Mouse (Mus musculus): ENCODE results near the gene Slc6a21. TPM values are rescaled to one million over a fixed set of nuclear protein-coding genes. Genes with fewer than 3 reads are reported as not detected.

The Slc6a21 gene
- polyA plus RNA-seq, 1 experiment, result not detected

GRCm38 (mm10) chr7:45257063-45257840 is 20.1 kb upstream of the Slc6a21 start:
- Histone ChIP-seq H3K4me3 (no peak overlapping the region), H3K36me3 (ENCODE audit: control insufficient read depth, insufficient read depth) (no peaks in the 10 kb centered on the region), H3K27me3 (ENCODE audit: control insufficient read depth, insufficient read depth, insufficient read length) (peaks cover 59% of the 10 kb centered on the region), H3K79me2 (ENCODE audit: control insufficient read depth, insufficient read depth) (no peaks in the 10 kb centered on the region), H3K4me2 (ENCODE audit: low read depth) (no peak overlapping the region), H3ac (ENCODE audit: control insufficient read depth, insufficient read length) (no peak overlapping the region)
- TF ChIP-seq MYOD1 (IDR thresholded peaks at IDR 0.05; ENCODE audit: control insufficient read depth in 1 of 3, insufficient read length in 2 of 3, low read depth in 2 of 3), result no peak
- TF ChIP-seq SRF (IDR thresholded peaks at IDR 0.05; ENCODE audit: control insufficient read depth, insufficient read length, low read depth), result no peak
- TF ChIP-seq POLR2A (IDR thresholded peaks at IDR 0.05; ENCODE audit: insufficient read length, low read depth), result no peak
- TF ChIP-seq POLR2AphosphoS2 (IDR thresholded peaks at IDR 0.05; ENCODE audit: insufficient read length, low read depth), result no peak
- TF ChIP-seq MYOG (IDR thresholded peaks at IDR 0.05; ENCODE audit: control insufficient read depth in 1 of 3, insufficient read depth in 1 of 3, insufficient read length in 2 of 3, low read depth in 2 of 3), result no peak
- no peak for TF ChIP-seq TCF12 (IDR thresholded peaks at IDR 0.05; ENCODE audit: insufficient read depth, poor library complexity, severe bottlenecking)
- TF ChIP-seq TCF3 (IDR thresholded peaks at IDR 0.05; ENCODE audit: insufficient read length, low read depth), result no peak
- TF ChIP-seq CEBPB (IDR thresholded peaks at IDR 0.05; ENCODE audit: insufficient read depth, poor library complexity, severe bottlenecking), result no peak
- no peak for TF ChIP-seq USF1 (IDR thresholded peaks at IDR 0.05; ENCODE audit: low read depth)
- TF ChIP-seq MAX (IDR thresholded peaks at IDR 0.05; ENCODE audit: low read depth), result no peak
- TF ChIP-seq REST (IDR thresholded peaks at IDR 0.05; ENCODE audit: insufficient read depth, insufficient read length), result no peak
- no peak for TF ChIP-seq E2F4 (IDR thresholded peaks at IDR 0.05; ENCODE audit: insufficient read depth)

- H3K27me3 ChIP-seq (ENCODE audit: control insufficient read depth, insufficient read depth, insufficient read length), result peaks cover 73% of the 10 kb centered on the region
- H3K4me2 ChIP-seq (ENCODE audit: low read depth), result no peak overlapping the region
- no peaks in the 10 kb centered on the region for H3K79me2 ChIP-seq (ENCODE audit: control insufficient read depth, insufficient read depth)
- no peaks in the 10 kb centered on the region for H3K36me3 ChIP-seq (ENCODE audit: control insufficient read depth, insufficient read depth)
- TF ChIP-seq POLR2AphosphoS2 (IDR thresholded peaks at IDR 0.05; ENCODE audit: insufficient read length, low read depth) (no peak), POLR2A (IDR thresholded peaks at IDR 0.05; ENCODE audit: insufficient read length, low read depth) (no peak), MYOD1 (IDR thresholded peaks at IDR 0.05; ENCODE audit: control insufficient read depth in 1 of 3, insufficient read length in 2 of 3, low read depth in 2 of 3) (no peak), MYOG (IDR thresholded peaks at IDR 0.05; ENCODE audit: control insufficient read depth in 1 of 3, insufficient read depth in 1 of 3, insufficient read length in 2 of 3, low read depth in 2 of 3) (no peak), SRF (IDR thresholded peaks at IDR 0.05; ENCODE audit: control insufficient read depth, insufficient read length, low read depth) (no peak), MAX (IDR thresholded peaks at IDR 0.05; ENCODE audit: low read depth) (no peak), TCF3 (IDR thresholded peaks at IDR 0.05; ENCODE audit: insufficient read length, low read depth) (no peak), USF1 (IDR thresholded peaks at IDR 0.05; ENCODE audit: low read depth) (no peak), E2F4 (IDR thresholded peaks at IDR 0.05; ENCODE audit: insufficient read depth) (no peak), REST (IDR thresholded peaks at IDR 0.05; ENCODE audit: insufficient read depth, insufficient read length) (no peak), CEBPB (IDR thresholded peaks at IDR 0.05; ENCODE audit: insufficient read depth, poor library complexity, severe bottlenecking) (no peak), TCF12 (IDR thresholded peaks at IDR 0.05; ENCODE audit: insufficient read depth, poor library complexity, severe bottlenecking) (no peak)
- no peak overlapping the region for H3ac ChIP-seq (ENCODE audit: control insufficient read depth, insufficient read length)
- H3K4me3 ChIP-seq, result no peak overlapping the region
Measured at GRCm38 (mm10) chr7:45259281-45259680, 18.0 kb upstream of the Slc6a21 start.

- Histone ChIP-seq H3K36me3 (ENCODE audit: control insufficient read depth, insufficient read depth) (no peaks in the 10 kb centered on the region), H3K27me3 (ENCODE audit: control insufficient read depth, insufficient read depth, insufficient read length) (peaks cover 91% of the 10 kb centered on the region), H3ac (ENCODE audit: control insufficient read depth, insufficient read length) (no peak overlapping the region), H3K4me2 (ENCODE audit: low read depth) (no peak overlapping the region), H3K4me3 (no peak overlapping the region), H3K79me2 (ENCODE audit: control insufficient read depth, insufficient read depth) (no peaks in the 10 kb centered on the region)
- TF ChIP-seq USF1 (IDR thresholded peaks at IDR 0.05; ENCODE audit: low read depth), result no peak
- no peak for TF ChIP-seq E2F4 (IDR thresholded peaks at IDR 0.05; ENCODE audit: insufficient read depth)
- no peak for TF ChIP-seq TCF12 (IDR thresholded peaks at IDR 0.05; ENCODE audit: insufficient read depth, poor library complexity, severe bottlenecking)
- TF ChIP-seq POLR2A (IDR thresholded peaks at IDR 0.05; ENCODE audit: insufficient read length, low read depth), result no peak
- TF ChIP-seq POLR2AphosphoS2 (IDR thresholded peaks at IDR 0.05; ENCODE audit: insufficient read length, low read depth), result no peak
- TF ChIP-seq MYOD1 (IDR thresholded peaks at IDR 0.05; ENCODE audit: control insufficient read depth in 1 of 3, insufficient read length in 2 of 3, low read depth in 2 of 3), result no peak
- TF ChIP-seq SRF (IDR thresholded peaks at IDR 0.05; ENCODE audit: control insufficient read depth, insufficient read length, low read depth), result no peak
- TF ChIP-seq CEBPB (IDR thresholded peaks at IDR 0.05; ENCODE audit: insufficient read depth, poor library complexity, severe bottlenecking), result no peak
Measured at GRCm38 (mm10) chr7:45262266-45262665, 15.0 kb upstream of the Slc6a21 start.

GRCm38 (mm10) chr7:45263006-45263607 is 14.2 kb upstream of the Slc6a21 start:
- H3K79me2 ChIP-seq (ENCODE audit: control insufficient read depth, insufficient read depth), result no peaks in the 10 kb centered on the region
- H3K36me3 ChIP-seq (ENCODE audit: control insufficient read depth, insufficient read depth), result no peaks in the 10 kb centered on the region
- peaks cover 92% of the 10 kb centered on the region for H3K27me3 ChIP-seq (ENCODE audit: control insufficient read depth, insufficient read depth, insufficient read length)
- no peak overlapping the region for H3ac ChIP-seq (ENCODE audit: control insufficient read depth, insufficient read length)
- H3K4me2 ChIP-seq (ENCODE audit: low read depth), result no peak overlapping the region
- no peak for TF ChIP-seq USF1 (IDR thresholded peaks at IDR 0.05; ENCODE audit: low read depth)
- TF ChIP-seq SRF (IDR thresholded peaks at IDR 0.05; ENCODE audit: control insufficient read depth, insufficient read length, low read depth), result no peak
- TF ChIP-seq POLR2A (IDR thresholded peaks at IDR 0.05; ENCODE audit: insufficient read length, low read depth), result no peak
- no peak for TF ChIP-seq E2F4 (IDR thresholded peaks at IDR 0.05; ENCODE audit: insufficient read depth)
- no peak for TF ChIP-seq TCF3 (IDR thresholded peaks at IDR 0.05; ENCODE audit: insufficient read length, low read depth)
- no peak for TF ChIP-seq REST (IDR thresholded peaks at IDR 0.05; ENCODE audit: insufficient read depth, insufficient read length)
- no peak for TF ChIP-seq MAX (IDR thresholded peaks at IDR 0.05; ENCODE audit: low read depth)
- no peak for TF ChIP-seq POLR2AphosphoS2 (IDR thresholded peaks at IDR 0.05; ENCODE audit: insufficient read length, low read depth)
- no peak for TF ChIP-seq CEBPB (IDR thresholded peaks at IDR 0.05; ENCODE audit: insufficient read depth, poor library complexity, severe bottlenecking)
- no peak for TF ChIP-seq MYOD1 (IDR thresholded peaks at IDR 0.05; ENCODE audit: control insufficient read depth in 1 of 3, insufficient read length in 2 of 3, low read depth in 2 of 3)
- no peak for TF ChIP-seq TCF12 (IDR thresholded peaks at IDR 0.05; ENCODE audit: insufficient read depth, poor library complexity, severe bottlenecking)
- no peak overlapping the region for H3K4me3 ChIP-seq
